Mouse (Mus musculus): ENCODE results near the gene Kcnk3.

- no peak for TF ChIP-seq CTCF (IDR thresholded peaks at IDR 0.05; ENCODE audit: control insufficient read depth, insufficient read depth, insufficient replicate concordance, low read depth, low read length)
- TF ChIP-seq POLR2A (IDR thresholded peaks at IDR 0.05; ENCODE audit: control insufficient read depth, low read depth, low read length), result no peak
Measured at GRCm38 (mm10) chr5:30556284-30556683, 31.7 kb upstream of the Kcnk3 start.
